Mouse (Mus musculus) olfactory bulb, adult 2 months (tissue): ENCODE measurements at regions not wholly inside any gene's neighbourhood (a gene's known extent, or its start where the extent isn't known, plus 50 kb on each side); places are given as distances from the start of the nearest gene placed in this dataset.

Experiments
- CTCF ChIP-seq: fragments of 200-500 bp; IDR thresholded peaks from 2 replicates; pipeline ENCODE4 v1.5.1; 2012; ENCODE audit warnings: low read depth, mild to moderate bottlenecking, low read length, moderate library complexity; ENCODE audit not compliant: insufficient read depth
- POLR2A ChIP-seq: fragments of 200-500 bp; IDR thresholded peaks from 2 replicates; pipeline ENCODE4 v1.6.1; 2012; ENCODE audit warnings: mild to moderate bottlenecking, low read depth, low read length, moderate library complexity; ENCODE audit not compliant: insufficient read depth

DNA sequence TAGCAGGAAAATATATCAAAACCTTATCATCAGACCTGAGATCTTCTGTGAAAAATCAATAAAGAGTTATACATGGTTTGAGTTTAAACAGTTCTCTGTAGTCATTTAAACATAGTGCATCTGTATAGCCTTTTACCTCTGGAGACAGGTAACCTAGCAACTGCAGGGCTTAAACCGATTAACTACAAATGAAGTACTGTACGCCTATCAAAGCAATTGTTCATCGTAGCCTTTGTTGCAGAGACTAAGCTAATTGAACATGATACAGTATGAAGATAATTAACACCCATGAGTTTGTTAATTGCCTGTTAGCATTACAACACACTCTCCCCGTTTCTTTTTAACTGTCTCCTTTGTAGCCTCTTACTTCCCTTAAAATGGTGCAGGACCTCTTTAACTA lies 128.2 kb downstream of the Lnpk start:
- TF ChIP-seq POLR2A (no peak), CTCF (no peak)
